8 mouse cellular contexts compared by ENCODE assay signal in genomic region chr1:37639101-37639500, GRCm38 (mm10).
DNase-seq lines count a peak whose midpoint lies in the region; ATAC-seq and TF ChIP-seq lines count a peak whose summit lies in the region.

No protein-coding gene starts in this region.

- no peak overlapping the region for H3K4me3 ChIP-seq in forebrain, embryonic 10.5 days
- no peak overlapping the region for H3K4me3 ChIP-seq in heart, embryonic 14.5 days (ENCODE audit: control insufficient read depth in 1 of 2, insufficient read depth in 1 of 2, low read depth in 1 of 2, low read length in 2 of 2)
- no peak overlapping the region for H3K4me3 ChIP-seq in liver, embryonic 13.5 days (replicated peaks)
- H3K4me3 ChIP-seq in neural tube, embryonic 12.5 days: no peak overlapping the region
- H3K4me3 ChIP-seq in stomach, postnatal 0 days (ENCODE audit: low read depth, low read length): no peak overlapping the region

- no peak for ATAC-seq in heart, embryonic 14.5 days (ENCODE audit: insufficient number of reproducible peaks, insufficient read depth, low FRiP score, low read depth)
- ATAC-seq in liver, embryonic 13.5 days (ENCODE audit: low read depth): no peak
- ATAC-seq in neural tube, embryonic 12.5 days (ENCODE audit: low FRiP score, low read depth): 0 out of 2 replicates have a peak, but pooled peaks have one; percentile 13
- peak; percentile 76 for ATAC-seq in stomach, postnatal 0 days (ENCODE audit: low FRiP score, low TSS enrichment)

- DNase-seq in CD8-positive naive resting alpha-beta T cell, adult 2 months (ENCODE audit: low read depth in 2 of 2, low spot score in 2 of 2): peak; percentile 32 to 64
- DNase-seq in brain, embryonic 18.5 days (ENCODE audit: low read depth, low spot score): peak; percentile 37
- peak; percentile 70 for DNase-seq in forebrain, embryonic 10.5 days (ENCODE audit: extremely low spot score, low spot score)
- peak; percentile 84 for DNase-seq in kidney, postnatal 14 days
- DNase-seq in liver, embryonic 13.5 days: peak; percentile 51
- peak; percentile 81 for DNase-seq in stomach, postnatal 0 days (ENCODE audit: low spot score)

- no peak overlapping the region for H3K9ac ChIP-seq in heart, embryonic 14.5 days (ENCODE audit: low read length)
- no peak overlapping the region for H3K9ac ChIP-seq in liver, embryonic 13.5 days
- no peak overlapping the region for H3K9ac ChIP-seq in neural tube, embryonic 12.5 days
- no peak overlapping the region for H3K9ac ChIP-seq in stomach, postnatal 0 days (ENCODE audit: low read length)

- peaks cover 3% of the 10 kb centered on the region; the same call in 1 of the 2 replicates for H3K4me1 ChIP-seq in forebrain, embryonic 10.5 days
- H3K4me1 ChIP-seq in heart, embryonic 14.5 days (ENCODE audit: control insufficient read depth in 2 of 2, insufficient read depth in 2 of 2, low read length in 2 of 2): peaks cover 0 to 4% of the 10 kb centered on the region in 2 experiments; a peak in 2 of 4 replicates
- H3K4me1 ChIP-seq in liver, embryonic 13.5 days (replicated peaks): peaks cover 7% of the 10 kb centered on the region; the same call in 1 of the 2 replicates
- no peaks in the 10 kb centered on the region for H3K4me1 ChIP-seq in neural tube, embryonic 12.5 days
- H3K4me1 ChIP-seq in stomach, postnatal 0 days (replicated peaks; ENCODE audit: control insufficient read depth, insufficient read depth): no peaks in the 10 kb centered on the region

- no peaks in the 10 kb centered on the region for H3K36me3 ChIP-seq in forebrain, embryonic 10.5 days (replicated peaks)
- no peaks in the 10 kb centered on the region for H3K36me3 ChIP-seq in heart, embryonic 14.5 days (ENCODE audit: control insufficient read depth, insufficient read depth, low read length)
- H3K36me3 ChIP-seq in liver, embryonic 13.5 days: no peaks in the 10 kb centered on the region
- no peaks in the 10 kb centered on the region for H3K36me3 ChIP-seq in neural tube, embryonic 12.5 days
- H3K36me3 ChIP-seq in stomach, postnatal 0 days (ENCODE audit: control insufficient read depth, insufficient read depth, low read length): no peaks in the 10 kb centered on the region

- 29% methylated on average over 10 of the region's 10 CpGs for WGBS in forebrain, embryonic 10.5 days
- WGBS in heart, embryonic 14.5 days: 12% methylated on average over 10 of the region's 10 CpGs
- 16% methylated on average over 10 of the region's 10 CpGs for WGBS in liver, embryonic 13.5 days (ENCODE audit: insufficient replicate concordance)
- WGBS in neural tube, embryonic 12.5 days: 13% methylated on average over 10 of the region's 10 CpGs
- WGBS in stomach, postnatal 0 days: 5% methylated on average over 10 of the region's 10 CpGs

- peak; percentile 93 for TF ChIP-seq CTCF in stomach, postnatal 0 days (IDR thresholded peaks at IDR 0.05; ENCODE audit: low read depth)

- TF ChIP-seq EP300 in stomach, postnatal 0 days (optimal IDR thresholded peaks at IDR 0.05): no peak

- no peaks in the 10 kb centered on the region for H3K27me3 ChIP-seq in forebrain, embryonic 10.5 days (ENCODE audit: poor library complexity, severe bottlenecking)
- no peaks in the 10 kb centered on the region for H3K27me3 ChIP-seq in heart, embryonic 14.5 days (ENCODE audit: control insufficient read depth, insufficient read depth, low read length)
- no peaks in the 10 kb centered on the region for H3K27me3 ChIP-seq in liver, embryonic 13.5 days
- H3K27me3 ChIP-seq in neural tube, embryonic 12.5 days (replicated peaks): no peaks in the 10 kb centered on the region
- H3K27me3 ChIP-seq in stomach, postnatal 0 days (ENCODE audit: control insufficient read depth, insufficient read depth, low read length): no peaks in the 10 kb centered on the region

- no peak overlapping the region for H3K27ac ChIP-seq in forebrain, embryonic 10.5 days
- no peak overlapping the region for H3K27ac ChIP-seq in heart, embryonic 14.5 days (replicated peaks in 1 of 2; ENCODE audit: control insufficient read depth in 1 of 2, insufficient read depth in 1 of 2, low read depth in 2 of 2, low read length in 2 of 2)
- no peak overlapping the region for H3K27ac ChIP-seq in liver, embryonic 13.5 days
- no peak overlapping the region for H3K27ac ChIP-seq in neural tube, embryonic 12.5 days
- no peak overlapping the region; the same call in 1 of the 2 replicates for H3K27ac ChIP-seq in stomach, postnatal 0 days (replicated peaks)

- H3K4me2 ChIP-seq in heart, embryonic 14.5 days (ENCODE audit: low read length): peak overlapping the region; percentile 41
- 0 out of 2 replicates have a peak overlapping the region, but pooled peaks have one; percentile 19 for H3K4me2 ChIP-seq in liver, embryonic 13.5 days
- H3K4me2 ChIP-seq in neural tube, embryonic 12.5 days (replicated peaks): peak overlapping the region; percentile 36
- H3K4me2 ChIP-seq in stomach, postnatal 0 days (replicated peaks; ENCODE audit: low read depth): peak overlapping the region; percentile 37; the same call in 1 of the 2 replicates

- no peaks in the 10 kb centered on the region for H3K9me3 ChIP-seq in forebrain, embryonic 10.5 days
- no peaks in the 10 kb centered on the region for H3K9me3 ChIP-seq in heart, embryonic 14.5 days (ENCODE audit: control insufficient read depth, low read length)
- H3K9me3 ChIP-seq in liver, embryonic 13.5 days (replicated peaks): no peaks in the 10 kb centered on the region
- H3K9me3 ChIP-seq in neural tube, embryonic 12.5 days: no peaks in the 10 kb centered on the region
- H3K9me3 ChIP-seq in stomach, postnatal 0 days (ENCODE audit: control insufficient read depth, low read length): no peaks in the 10 kb centered on the region

Comparison
In these comparisons a context has a peak if more than half of its experiments do, and no peak if none do; other contexts are left out.
1. ATAC-seq: peak in neural tube, embryonic 12.5 days (single experiment) and stomach, postnatal 0 days (single experiment); none in heart, embryonic 14.5 days (single experiment) and liver, embryonic 13.5 days (single experiment).
2. Peak in every context shown above with its lines, with median percentiles within 50 percentile points of each other: DNase-seq and H3K4me2 ChIP-seq.